20 mouse cellular contexts compared by ENCODE assay signal in the genomic region with DNA sequence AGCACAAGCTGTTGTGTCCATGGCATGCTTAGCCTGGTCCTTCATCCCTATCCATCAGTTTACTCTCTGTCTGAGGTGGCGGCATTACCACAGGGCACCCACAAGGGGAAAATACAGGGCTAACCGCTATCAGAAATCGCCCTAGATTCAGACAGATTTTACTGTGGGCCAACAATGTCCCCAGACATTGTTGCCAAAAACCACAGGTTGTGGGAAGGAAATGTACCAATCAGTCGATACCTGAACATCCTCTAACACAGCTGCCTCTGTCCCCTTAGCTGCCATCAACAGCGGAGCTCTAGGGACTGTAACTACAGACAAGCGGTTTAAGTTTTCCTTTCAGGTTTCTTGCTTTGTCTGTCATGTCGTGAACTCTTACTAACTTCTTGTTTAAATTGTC. TPM values are rescaled to one million over a fixed set of nuclear protein-coding genes. Genes with fewer than 3 reads are reported as not detected.
DNase-seq lines count a peak whose midpoint lies in the region; ATAC-seq lines count a peak whose summit lies in the region.
"Had no signal": no experiment of that assay in that cellular context is flagged by ENCODE, and none has a peak within 500 bp of the region (broad histone marks: within the 10 kb centered on the region; RNA-seq: fewer than 3 reads in every experiment).

No protein-coding gene starts in this region.

- H3K4me3 ChIP-seq in embryonic facial prominence, embryonic 10.5 days, result no peak overlapping the region
- H3K4me3 ChIP-seq: embryonic facial prominence, embryonic 15.5 days; erythroblast, embryonic 14.5 days; heart, adult 2 months; heart, embryonic 15.5 days; hindbrain, embryonic 10.5 days; hindbrain, embryonic 15.5 days had no signal

- H3K4me1 ChIP-seq in embryonic facial prominence, embryonic 10.5 days, result peaks cover 34% of the 10 kb centered on the region
- H3K4me1 ChIP-seq: embryonic facial prominence, embryonic 15.5 days; heart, embryonic 15.5 days; hindbrain, embryonic 15.5 days had no signal

- DNase-seq in 416B (ENCODE audit: low read depth), result peak; percentile 61
- DNase-seq in embryonic facial prominence, embryonic 10.5 days (ENCODE audit: low spot score), result no peak
- DNase-seq in induced T-regulatory cell, adult 2 months (ENCODE audit: low read depth), result peak; percentile 12
- no peak for DNase-seq in urinary bladder, postnatal 4 days (ENCODE audit: low spot score in 2 of 2)
- DNase-seq: adrenal gland, postnatal 10 days; cerebellum, adult 11-12 months; cerebellum, adult 9-10 months; cerebellum, postnatal 25 days; gastrocnemius, postnatal 10 days; heart, adult 2 months; heart, postnatal 14 days had no signal

- H3K27ac ChIP-seq in embryonic facial prominence, embryonic 10.5 days (replicated peaks), result peak overlapping the region; percentile 82
- H3K27ac ChIP-seq: embryonic facial prominence, embryonic 15.5 days; heart, adult 2 months; heart, embryonic 15.5 days; hindbrain, embryonic 10.5 days; hindbrain, embryonic 15.5 days had no signal

- no peaks in the 10 kb centered on the region for H3K27me3 ChIP-seq in embryonic facial prominence, embryonic 10.5 days (replicated peaks; ENCODE audit: low read depth, poor library complexity, severe bottlenecking)
- H3K27me3 ChIP-seq: embryonic facial prominence, embryonic 15.5 days; heart, embryonic 15.5 days; hindbrain, embryonic 15.5 days had no signal

- ATAC-seq in megakaryocyte, adult 5-6 weeks (ENCODE audit: poor library complexity, severe bottlenecking), result peak; percentile 59
- ATAC-seq in CD4-positive, CD25-positive, alpha-beta regulatory T cell, adult 4 months, result no peak
- ATAC-seq: forebrain, embryonic 16.5 days had no signal

- peaks cover 51% of the 10 kb centered on the region for H3K36me3 ChIP-seq in embryonic facial prominence, embryonic 10.5 days (replicated peaks)
- H3K36me3 ChIP-seq: G1E; heart, embryonic 15.5 days; hindbrain, embryonic 15.5 days had no signal

- WGBS in embryonic facial prominence, embryonic 10.5 days, result 92% methylated on average over 7 of the region's 7 CpGs

- H3K9me3 ChIP-seq in embryonic facial prominence, embryonic 10.5 days, result no peaks in the 10 kb centered on the region
- H3K9me3 ChIP-seq: embryonic facial prominence, embryonic 15.5 days; G1E; heart, embryonic 15.5 days; hindbrain, embryonic 10.5 days; hindbrain, embryonic 15.5 days had no signal

RNA-seq across cellular contexts. Expression of a gene that starts 33.1 kb away (rescaled TPM):
- polyA plus RNA-seq in embryonic facial prominence, embryonic 10.5 days (2016; fragmentation: Nextera tagmentation; extraction: Ambion mirVana), result 29.7 TPM in 2 replicates
- 6.0 and 7.5 TPM in 2 replicates for total RNA-seq in megakaryocyte, adult 5-6 weeks (2015)
- 12.9 and 14.0 TPM in 2 replicates for total RNA-seq in megakaryocyte, adult 5-6 weeks (2017)
- polyA plus RNA-seq in CD4-positive, CD25-positive, alpha-beta regulatory T cell, adult 4 months (2017; shearing (Covaris generic)), result 10 to 100 TPM; 18.4 to 22.1 TPM

Comparison
In these comparisons a context has a peak if more than half of its experiments do, and no peak if none do; other contexts are left out.
1. DNase-seq: peak in 416B (single experiment) and induced T-regulatory cell, adult 2 months (single experiment); none in embryonic facial prominence, embryonic 10.5 days (single experiment) and urinary bladder, postnatal 4 days (0 of 2).